Mouse (Mus musculus) heart, postnatal 0 days (tissue): ENCODE data around the gene Fam178b.

Source experiments
- CTCF ChIP-seq: IDR thresholded peaks from 2 replicates; pipeline ENCODE4 v1.5.1; 2016; ENCODE audit warnings: antibody characterized with exemption, control low read depth, low read depth
- EP300 ChIP-seq: IDR thresholded peaks from 2 replicates; pipeline ENCODE4 v1.6.1; 2016; ENCODE audit warnings: antibody characterized with exemption, low read depth

DNA sequence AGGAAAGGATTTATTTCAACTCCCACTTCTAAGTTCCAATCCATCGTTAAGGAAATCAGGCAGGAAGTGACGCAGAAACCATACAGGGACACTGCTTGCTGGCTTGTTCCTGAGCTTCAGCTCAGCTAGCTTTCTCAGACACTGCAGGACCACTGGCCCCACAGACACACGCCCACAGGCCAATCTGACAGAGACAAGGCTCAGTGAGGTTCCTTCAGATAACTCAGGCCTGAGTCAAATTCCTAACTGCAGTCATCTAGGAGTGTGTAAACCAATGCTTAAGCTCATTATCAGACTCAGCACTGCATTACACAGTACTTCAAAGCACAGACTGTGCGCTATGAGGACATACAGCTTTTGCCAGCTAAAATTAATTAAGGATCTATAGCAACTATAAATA, 12.7 kb downstream of the Fam178b start:
- no peak for TF ChIP-seq CTCF
- no peak for TF ChIP-seq EP300
